Mouse (Mus musculus): ENCODE measurements at regions not wholly inside any gene's neighbourhood (a gene's known extent, or its start where the extent isn't known, plus 50 kb on each side); places are given as distances from the start of the nearest gene placed in this dataset.

DNA sequence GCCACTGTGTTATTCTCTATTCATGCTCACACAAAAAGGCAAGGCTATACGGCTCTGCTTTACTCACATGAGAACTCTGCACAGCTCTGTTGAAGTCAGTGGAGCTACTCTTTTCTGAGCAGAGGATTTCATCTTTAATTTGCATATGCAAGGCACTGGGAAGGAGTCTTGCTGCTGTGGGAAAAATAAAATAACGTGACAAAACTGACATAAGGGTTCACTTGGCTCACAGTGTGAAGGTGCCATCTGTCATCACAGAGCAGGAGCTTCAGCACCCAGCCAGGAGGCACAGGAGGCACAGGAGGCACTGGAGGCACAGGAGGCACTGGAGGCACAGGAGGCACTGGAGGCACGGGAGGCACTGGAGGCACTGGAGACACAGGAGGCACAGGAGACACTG, 83.9 kb upstream of the Lhx8 start:
- Histone ChIP-seq H3K4me1 (ENCODE audit: control insufficient read depth, insufficient read depth, low read length) (no peaks in the 10 kb centered on the region), H3K27me3 (ENCODE audit: control insufficient read depth, insufficient read depth, low read length) (no peaks in the 10 kb centered on the region), H3K36me3 (ENCODE audit: control insufficient read depth, insufficient read depth, low read length) (no peaks in the 10 kb centered on the region), H3K4me3 (ENCODE audit: low read length) (no peak overlapping the region), H3K9me3 (ENCODE audit: control insufficient read depth, low read length) (no peaks in the 10 kb centered on the region), H3K4me2 (replicated peaks; ENCODE audit: low read depth, low read length) (no peak overlapping the region), H3K9ac (ENCODE audit: low read depth, low read length) (no peak overlapping the region), H3K27ac (ENCODE audit: low read depth, low read length) (no peak overlapping the region)
- WGBS, result 78% methylated on average over 3 of the region's 3 CpGs
- ATAC-seq (ENCODE audit: low FRiP score, low TSS enrichment), result no peak

DNA sequence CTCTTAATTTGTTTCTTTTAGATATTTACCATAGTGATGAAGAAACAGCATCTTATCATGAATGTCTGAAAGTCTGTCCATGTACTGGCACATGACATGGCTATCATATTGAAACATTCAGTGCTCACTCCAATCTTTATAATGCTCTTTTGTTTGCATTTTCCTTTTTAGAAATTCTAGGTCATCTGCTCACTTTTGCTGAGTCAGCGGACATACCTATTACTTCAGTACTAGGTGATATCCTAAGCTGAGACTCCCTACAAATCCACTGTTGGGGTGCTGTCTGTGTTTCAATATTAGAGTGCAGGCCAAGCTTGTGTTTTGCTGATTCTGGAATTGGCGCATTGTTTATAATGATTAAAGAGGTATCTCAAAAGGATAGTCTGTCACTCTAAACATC, 79.8 kb upstream of the Lhx8 start:
- Histone ChIP-seq H3K4me1 (ENCODE audit: control insufficient read depth, insufficient read depth, low read length) (no peaks in the 10 kb centered on the region), H3K4me2 (replicated peaks; ENCODE audit: low read depth, low read length) (no peak overlapping the region), H3K27me3 (ENCODE audit: control insufficient read depth, insufficient read depth, low read length) (no peaks in the 10 kb centered on the region), H3K4me3 (ENCODE audit: low read length) (no peak overlapping the region), H3K9me3 (ENCODE audit: control insufficient read depth, low read length) (no peaks in the 10 kb centered on the region), H3K27ac (ENCODE audit: low read depth, low read length) (no peak overlapping the region), H3K9ac (ENCODE audit: low read depth, low read length) (no peak overlapping the region), H3K36me3 (ENCODE audit: control insufficient read depth, insufficient read depth, low read length) (no peaks in the 10 kb centered on the region)
- ATAC-seq (ENCODE audit: low FRiP score, low TSS enrichment), result no peak
- WGBS, result 96% methylated on average over 2 of the region's 2 CpGs

DNA sequence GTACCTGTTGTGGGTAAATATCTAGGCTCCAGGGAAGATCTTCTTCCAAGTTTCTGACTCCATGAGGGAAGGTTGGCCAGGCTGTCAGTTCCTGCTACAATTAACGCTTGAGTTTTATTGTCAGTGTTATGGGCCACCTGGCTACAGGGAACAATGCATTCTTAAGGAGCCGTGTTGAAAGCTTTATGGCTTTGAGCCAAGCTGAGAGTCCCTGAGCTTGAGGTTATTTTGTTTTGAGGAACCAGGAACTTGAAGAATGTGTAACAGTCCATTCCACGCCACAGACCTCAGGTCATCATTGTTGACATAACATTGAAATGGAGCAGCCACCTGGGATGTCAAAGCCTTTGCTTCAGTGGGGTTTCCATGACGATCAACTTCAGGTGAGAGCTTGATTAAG, 71.6 kb upstream of the Lhx8 start:
- Histone ChIP-seq H3K36me3 (ENCODE audit: control insufficient read depth, insufficient read depth, low read length) (no peaks in the 10 kb centered on the region), H3K9ac (ENCODE audit: low read depth, low read length) (no peak overlapping the region), H3K27ac (ENCODE audit: low read depth, low read length) (no peak overlapping the region), H3K4me1 (ENCODE audit: control insufficient read depth, insufficient read depth, low read length) (no peaks in the 10 kb centered on the region), H3K27me3 (ENCODE audit: control insufficient read depth, insufficient read depth, low read length) (no peaks in the 10 kb centered on the region), H3K9me3 (ENCODE audit: control insufficient read depth, low read length) (no peaks in the 10 kb centered on the region), H3K4me2 (replicated peaks; ENCODE audit: low read depth, low read length) (no peak overlapping the region), H3K4me3 (ENCODE audit: low read length) (no peak overlapping the region)
- ATAC-seq (ENCODE audit: low FRiP score, low TSS enrichment), result peak; percentile 43; the same call in 1 of the 2 replicates
- 20% methylated on average over 4 of the region's 4 CpGs for WGBS

DNA sequence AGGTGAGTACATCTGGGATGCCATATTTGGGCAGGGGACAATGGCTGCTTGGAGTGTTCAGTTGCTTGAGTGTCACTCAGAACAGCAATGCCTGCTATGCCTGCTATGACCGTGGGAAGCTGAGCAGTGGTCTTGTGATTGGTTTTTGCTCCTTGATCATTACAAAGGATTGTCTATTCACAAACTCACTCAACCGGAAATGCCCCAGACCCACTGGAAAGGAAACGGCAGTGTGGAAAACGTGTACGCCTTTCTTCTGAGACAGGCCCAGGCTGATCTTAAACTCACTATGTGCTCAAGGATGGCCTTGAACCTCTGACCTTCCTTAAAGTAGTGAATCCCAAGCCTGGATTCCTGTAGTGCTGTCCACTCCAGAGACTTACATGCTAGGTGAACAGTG, 63.2 kb upstream of the Lhx8 start:
- H3K9me3 ChIP-seq (ENCODE audit: control insufficient read depth, low read length), result no peaks in the 10 kb centered on the region
- H3K9ac ChIP-seq (ENCODE audit: low read depth, low read length), result no peak overlapping the region
- H3K4me3 ChIP-seq (ENCODE audit: low read length), result no peak overlapping the region
- WGBS, result 75% methylated on average over 5 of the region's 5 CpGs
- no peak overlapping the region for H3K4me2 ChIP-seq (replicated peaks; ENCODE audit: low read depth, low read length)
- no peak for ATAC-seq (ENCODE audit: low FRiP score, low TSS enrichment)
- H3K4me1 ChIP-seq (ENCODE audit: control insufficient read depth, insufficient read depth, low read length), result no peaks in the 10 kb centered on the region
- H3K36me3 ChIP-seq (ENCODE audit: control insufficient read depth, insufficient read depth, low read length), result no peaks in the 10 kb centered on the region
- H3K27me3 ChIP-seq (ENCODE audit: control insufficient read depth, insufficient read depth, low read length), result no peaks in the 10 kb centered on the region
- no peak overlapping the region for H3K27ac ChIP-seq (ENCODE audit: low read depth, low read length)

DNA sequence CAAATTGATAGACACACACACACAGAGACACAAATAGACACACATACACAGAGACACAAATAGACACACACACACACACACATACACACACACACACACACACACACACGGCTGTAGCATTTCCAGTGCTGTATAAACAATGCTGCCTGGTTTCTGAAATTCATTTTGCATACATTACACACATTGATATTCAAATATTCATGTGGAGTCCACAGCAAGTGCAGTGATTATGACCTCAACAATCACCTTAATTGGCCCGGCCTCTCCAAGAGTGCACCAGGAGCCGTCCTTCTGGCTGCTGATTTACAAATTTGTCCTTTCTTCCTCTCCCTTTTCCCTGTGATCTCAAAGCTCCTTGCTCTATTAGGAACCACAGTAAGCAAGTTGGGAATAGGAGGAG, 61.2 kb upstream of the Lhx8 start:
- Histone ChIP-seq H3K9me3 (ENCODE audit: control insufficient read depth, low read length) (no peaks in the 10 kb centered on the region), H3K4me3 (ENCODE audit: low read length) (no peak overlapping the region), H3K27ac (ENCODE audit: low read depth, low read length) (no peak overlapping the region), H3K36me3 (ENCODE audit: control insufficient read depth, insufficient read depth, low read length) (no peaks in the 10 kb centered on the region), H3K9ac (ENCODE audit: low read depth, low read length) (no peak overlapping the region), H3K27me3 (ENCODE audit: control insufficient read depth, insufficient read depth, low read length) (no peaks in the 10 kb centered on the region), H3K4me2 (replicated peaks; ENCODE audit: low read depth, low read length) (no peak overlapping the region), H3K4me1 (ENCODE audit: control insufficient read depth, insufficient read depth, low read length) (no peaks in the 10 kb centered on the region)
- no peak for ATAC-seq (ENCODE audit: low FRiP score, low TSS enrichment)
- WGBS, result 77% methylated on average over 3 of the region's 3 CpGs

DNA sequence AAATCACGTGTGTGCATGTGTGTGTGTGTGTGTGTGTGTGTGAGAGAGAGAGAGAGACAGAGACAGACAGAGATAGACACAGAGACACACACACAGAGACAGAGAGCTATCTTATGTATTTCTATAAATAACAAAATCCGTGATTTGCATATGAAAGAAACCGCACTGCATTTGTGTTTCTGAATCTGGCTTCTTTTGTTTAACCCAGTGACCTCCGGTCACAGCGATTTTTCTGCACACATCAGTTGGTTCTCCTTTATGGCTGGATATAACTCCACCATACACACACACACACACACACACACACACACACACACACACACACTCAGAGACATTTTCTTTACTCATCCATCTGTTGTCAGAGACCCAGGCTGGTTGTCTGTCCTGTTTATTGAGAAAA, 58.2 kb upstream of the Lhx8 start:
- Histone ChIP-seq H3K27ac (ENCODE audit: low read depth, low read length) (no peak overlapping the region), H3K4me2 (replicated peaks; ENCODE audit: low read depth, low read length) (no peak overlapping the region), H3K9me3 (ENCODE audit: control insufficient read depth, low read length) (no peaks in the 10 kb centered on the region), H3K27me3 (ENCODE audit: control insufficient read depth, insufficient read depth, low read length) (no peaks in the 10 kb centered on the region), H3K4me1 (ENCODE audit: control insufficient read depth, insufficient read depth, low read length) (no peaks in the 10 kb centered on the region), H3K9ac (ENCODE audit: low read depth, low read length) (no peak overlapping the region), H3K4me3 (ENCODE audit: low read length) (no peak overlapping the region), H3K36me3 (ENCODE audit: control insufficient read depth, insufficient read depth, low read length) (no peaks in the 10 kb centered on the region)
- ATAC-seq (ENCODE audit: low FRiP score, low TSS enrichment), result no peak
- WGBS, result 88% methylated on average over 5 of the region's 5 CpGs

DNA sequence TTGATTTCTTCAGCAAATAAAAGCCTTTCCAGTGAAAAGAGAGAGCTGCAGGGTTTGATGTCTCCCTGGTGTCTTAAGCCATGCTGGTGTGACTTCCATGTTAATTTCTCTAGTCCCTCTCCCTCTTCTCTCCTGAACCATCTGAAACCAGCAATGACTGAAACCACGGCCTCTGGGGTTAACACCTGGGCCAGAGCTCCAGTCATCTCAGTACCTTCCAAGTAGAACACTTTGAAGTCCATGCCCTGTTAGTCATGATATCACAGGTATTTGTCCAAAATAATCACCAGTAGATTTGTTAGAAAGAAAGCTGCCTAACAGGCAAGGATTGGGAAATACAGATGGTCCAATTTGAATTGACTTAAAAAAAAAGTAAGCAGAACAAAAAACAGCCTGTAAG, 56.8 kb upstream of the Lhx8 start:
- H3K27ac ChIP-seq (ENCODE audit: low read depth, low read length), result no peak overlapping the region

DNA sequence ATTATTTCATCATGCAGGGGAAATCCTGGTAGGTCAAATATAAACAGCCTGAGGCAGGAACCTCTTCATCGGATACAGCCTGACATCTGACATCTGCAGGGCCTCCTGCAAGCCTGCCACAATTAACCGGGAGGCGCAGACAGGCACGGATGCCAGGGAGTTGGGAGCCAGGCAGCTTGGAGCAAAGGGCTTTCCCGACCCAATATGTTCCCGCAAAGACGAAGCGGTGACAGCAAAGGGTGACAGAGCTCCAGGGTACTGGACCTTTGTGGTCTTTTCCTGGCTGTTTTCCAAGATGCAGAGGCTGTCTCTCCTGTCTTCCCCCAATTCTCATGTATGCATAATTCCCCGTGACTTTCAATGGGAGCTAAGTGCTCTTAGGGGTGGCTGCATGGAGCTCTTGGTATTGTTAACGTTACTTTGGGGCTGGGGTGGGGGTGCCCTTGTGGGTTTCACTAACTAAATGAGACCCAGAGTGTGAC, 55.4 kb upstream of the Lhx8 start:
- no peak for ATAC-seq (ENCODE audit: low FRiP score, low TSS enrichment)
- WGBS, result 25% methylated on average over 10 of the region's 10 CpGs
- Histone ChIP-seq H3K4me2 (replicated peaks; ENCODE audit: low read depth, low read length) (no peak overlapping the region), H3K4me1 (ENCODE audit: control insufficient read depth, insufficient read depth, low read length) (no peaks in the 10 kb centered on the region), H3K9ac (ENCODE audit: low read depth, low read length) (no peak overlapping the region), H3K4me3 (ENCODE audit: low read length) (no peak overlapping the region), H3K36me3 (ENCODE audit: control insufficient read depth, insufficient read depth, low read length) (no peaks in the 10 kb centered on the region), H3K9me3 (ENCODE audit: control insufficient read depth, low read length) (no peaks in the 10 kb centered on the region), H3K27ac (ENCODE audit: low read depth, low read length) (no peak overlapping the region), H3K27me3 (ENCODE audit: control insufficient read depth, insufficient read depth, low read length) (no peaks in the 10 kb centered on the region)

More for the DNA sequence above, 56.8 kb upstream of the Lhx8 start:
- H3K4me3 ChIP-seq (ENCODE audit: low read length), result no peak overlapping the region
- no peaks in the 10 kb centered on the region for H3K27me3 ChIP-seq (ENCODE audit: control insufficient read depth, insufficient read depth, low read length)
- no peak overlapping the region for H3K9ac ChIP-seq (ENCODE audit: low read depth, low read length)
- H3K36me3 ChIP-seq (ENCODE audit: control insufficient read depth, insufficient read depth, low read length), result no peaks in the 10 kb centered on the region
- 85% methylated on average over 1 of the region's 1 CpGs for WGBS
- ATAC-seq (ENCODE audit: low FRiP score, low TSS enrichment), result no peak
- no peak overlapping the region for H3K4me2 ChIP-seq (replicated peaks; ENCODE audit: low read depth, low read length)
- H3K9me3 ChIP-seq (ENCODE audit: control insufficient read depth, low read length), result no peaks in the 10 kb centered on the region
- no peaks in the 10 kb centered on the region for H3K4me1 ChIP-seq (ENCODE audit: control insufficient read depth, insufficient read depth, low read length)

DNA sequence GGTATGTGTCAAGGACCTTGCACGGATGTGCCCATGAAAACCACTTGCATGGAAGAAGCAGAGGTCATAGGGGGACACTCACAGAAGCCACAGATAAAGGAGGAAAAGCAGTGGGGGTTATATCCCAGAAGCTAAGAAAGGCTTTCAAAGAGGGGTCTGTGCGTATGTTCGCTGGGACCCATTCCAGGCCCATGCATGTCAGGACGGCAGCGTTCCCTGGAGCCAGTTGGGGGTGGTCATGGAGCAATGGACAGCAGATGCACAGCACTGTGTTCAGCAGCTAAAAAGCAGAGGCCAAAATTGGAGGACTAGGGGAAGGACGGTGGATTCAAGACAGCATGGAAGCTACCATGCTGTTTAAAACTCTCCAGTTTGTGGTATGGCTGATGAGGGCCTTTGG, 52.4 kb upstream of the Lhx8 start:
- no peaks in the 10 kb centered on the region for H3K4me1 ChIP-seq (ENCODE audit: control insufficient read depth, insufficient read depth, low read length)
- H3K4me2 ChIP-seq (replicated peaks; ENCODE audit: low read depth, low read length), result no peak overlapping the region
- H3K9me3 ChIP-seq (ENCODE audit: control insufficient read depth, low read length), result no peaks in the 10 kb centered on the region
- no peaks in the 10 kb centered on the region for H3K27me3 ChIP-seq (ENCODE audit: control insufficient read depth, insufficient read depth, low read length)
- ATAC-seq (ENCODE audit: low FRiP score, low TSS enrichment), result no peak
- no peak overlapping the region for H3K4me3 ChIP-seq (ENCODE audit: low read length)
- WGBS, result 92% methylated on average over 6 of the region's 6 CpGs
- H3K27ac ChIP-seq (ENCODE audit: low read depth, low read length), result no peak overlapping the region
- H3K9ac ChIP-seq (ENCODE audit: low read depth, low read length), result no peak overlapping the region
- H3K36me3 ChIP-seq (ENCODE audit: control insufficient read depth, insufficient read depth, low read length), result no peaks in the 10 kb centered on the region

DNA sequence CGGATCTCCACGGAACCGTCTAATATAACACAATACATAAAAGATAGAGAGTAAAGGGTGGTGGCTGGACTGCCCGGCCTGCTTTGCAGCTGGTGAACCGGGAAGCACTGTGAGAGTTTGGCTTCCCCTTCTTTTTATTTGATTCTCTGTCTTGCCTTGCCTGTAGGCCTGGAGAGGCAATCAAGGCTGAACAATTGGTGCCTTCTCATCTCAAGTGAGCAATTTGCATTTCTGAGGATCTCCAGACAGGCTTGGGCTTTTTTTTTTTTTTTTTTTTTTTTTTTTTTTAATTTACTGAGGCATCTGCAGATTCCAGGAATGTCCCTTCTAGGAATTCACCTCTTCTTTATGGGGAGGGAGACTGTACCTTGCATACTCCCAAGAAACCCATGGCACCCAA, 51.1 kb upstream of the Lhx8 start:
- H3K4me2 ChIP-seq (replicated peaks; ENCODE audit: low read depth, low read length), result no peak overlapping the region
- no peak for ATAC-seq (ENCODE audit: low FRiP score, low TSS enrichment)
- no peaks in the 10 kb centered on the region for H3K36me3 ChIP-seq (ENCODE audit: control insufficient read depth, insufficient read depth, low read length)
- no peaks in the 10 kb centered on the region for H3K27me3 ChIP-seq (ENCODE audit: control insufficient read depth, insufficient read depth, low read length)
- no peaks in the 10 kb centered on the region for H3K9me3 ChIP-seq (ENCODE audit: control insufficient read depth, low read length)
- WGBS, result 37% methylated on average over 5 of the region's 5 CpGs
- H3K27ac ChIP-seq (ENCODE audit: low read depth, low read length), result no peak overlapping the region
- H3K9ac ChIP-seq (ENCODE audit: low read depth, low read length), result no peak overlapping the region
- H3K4me1 ChIP-seq (ENCODE audit: control insufficient read depth, insufficient read depth, low read length), result no peaks in the 10 kb centered on the region
- no peak overlapping the region for H3K4me3 ChIP-seq (ENCODE audit: low read length)

Data from kidney, embryonic 14.5 days (tissue).